Mouse (Mus musculus) Patski (cell line): Measurements from ENCODE around the gene Gm17455. TPM values are rescaled to one million over a fixed set of nuclear protein-coding genes. Genes with fewer than 3 reads are reported as not detected.

Source experiments
- ATAC-seq: fragments of 100-300 bp; one replicate; pipeline ENCODE4 v1.8.0; 2021
- CTCF ChIA-PET: fragments of 350-600 bp; sonication (Branson Sonifier 250); formaldehyde crosslinking; loops from one replicate; lab custom pipeline; 2022; ENCODE audit warnings: inconsistent platforms; lab: Charles Lee
- POLR2A ChIA-PET: fragments of 350-600 bp; sonication (Branson Sonifier 250); formaldehyde crosslinking; loops from one replicate; lab custom pipeline; 2022; ENCODE audit warnings: antibody characterized with exemption, inconsistent platforms; lab: Charles Lee
- DNase-seq: peaks from one replicate; pipeline ENCODE4 v3.0.0-alpha.2; 2011; ENCODE audit warnings: low read depth, low spot score
- H3K27me3 ChIP-seq: fragments of 371-371 bp; one replicate; pipeline ENCODE4 v1.5.1; 2021
- CTCF ChIP-seq: fragments of 100-300 bp; IDR thresholded peaks from one replicate; pipeline ENCODE4 v1.5.1; 2021
- in situ Hi-C: fragments of 300-500 bp; cut with MboI; formaldehyde crosslinking; loops from 3 replicates; pipeline ENCODE4 v1.11.1; 2018; ENCODE audit warnings: low pct_unique_long_range_greater_than_20kb, mixed read lengths
- polyA plus RNA-seq: library from polyadenylated mRNA; unstranded; gene quantifications from one replicate; pipeline ENCODE4 v1.2.3, GENCODE M21; 2021

Gene Gm17455
- polyA plus RNA-seq, 1 experiment from 2014 or later = not detected

GRCm38 (mm10) chr10:60357901-60358300, 41.6 kb upstream of the Gm17455 start:
- TF ChIP-seq CTCF = no peak
- DNase-seq (no peak), ATAC-seq (no peak)
- no peaks in the 10 kb centered on the region for H3K27me3 ChIP-seq
- ChIA-PET POLR2A (interaction anchor here (1.1 kb wide), 1 partner anchor 17 kb away, joined by 3 read pairs; no protein-coding TSS in a partner anchor), CTCF (no interaction called here)
- in situ Hi-C loops = loop anchor here (5.0 kb wide), 1 partner anchor 34 kb away; no protein-coding TSS in a partner anchor

- ChIA-PET CTCF (no interaction called here), POLR2A (no interaction called here)
- ATAC-seq (no peak), DNase-seq (no peak)
- TF ChIP-seq CTCF = no peak
- in situ Hi-C loops = loop anchor here (5.0 kb wide), 1 partner anchor 34 kb away; no protein-coding TSS in a partner anchor
- H3K27me3 ChIP-seq = no peaks in the 10 kb centered on the region
These were observed 40.8 kb upstream of the Gm17455 start for GRCm38 (mm10) chr10:60358776-60359175.

GRCm38 (mm10) chr10:60361615-60362309, 37.8 kb upstream of the Gm17455 start:
- ChIA-PET POLR2A (no interaction called here), CTCF (no interaction called here)
- TF ChIP-seq CTCF = no peak
- in situ Hi-C loops = no loop called here
- ATAC-seq = no peak
- no peak for DNase-seq
- no peaks in the 10 kb centered on the region for H3K27me3 ChIP-seq

GRCm38 (mm10) chr10:60362310-60362628, 37.3 kb upstream of the Gm17455 start:
- in situ Hi-C loops = no loop called here
- CTCF ChIA-PET = no interaction called here

GRCm38 (mm10) chr10:60363426-60363825, 36.1 kb upstream of the Gm17455 start:
- ChIA-PET CTCF (no interaction called here), POLR2A (interaction anchor here (0.9 kb wide), 1 partner anchor 16 kb away, joined by 3 read pairs; no protein-coding TSS in a partner anchor)
- in situ Hi-C loops = no loop called here
- TF ChIP-seq CTCF = no peak
- ATAC-seq = no peak
- no peak for DNase-seq
- H3K27me3 ChIP-seq = no peaks in the 10 kb centered on the region

More at GRCm38 (mm10) chr10:60362310-60362628, 37.3 kb upstream of the Gm17455 start:
- DNase-seq = no peak
- no peak for ATAC-seq
- no peak for TF ChIP-seq CTCF
- POLR2A ChIA-PET = no interaction called here
- H3K27me3 ChIP-seq = no peaks in the 10 kb centered on the region

- no peaks in the 10 kb centered on the region for H3K27me3 ChIP-seq
- in situ Hi-C loops = no loop called here
- ATAC-seq (no peak), DNase-seq (no peak)
- CTCF ChIA-PET = no interaction called here
- TF ChIP-seq CTCF = no peak
- POLR2A ChIA-PET = no interaction called here
These were observed 32.4 kb upstream of the Gm17455 start for GRCm38 (mm10) chr10:60367145-60367544.

- no peak for TF ChIP-seq CTCF
- CTCF ChIA-PET = interaction anchor here (0.9 kb wide), 1 partner anchor 12 kb away, joined by 3 read pairs; no protein-coding TSS in a partner anchor
- POLR2A ChIA-PET = no interaction called here
- ATAC-seq (no peak), DNase-seq (no peak)
- H3K27me3 ChIP-seq = no peaks in the 10 kb centered on the region
- in situ Hi-C loops = no loop called here
These were observed 31.6 kb upstream of the Gm17455 start for GRCm38 (mm10) chr10:60367904-60368303.

GRCm38 (mm10) chr10:60369405-60369804, 30.1 kb upstream of the Gm17455 start:
- DNase-seq (no peak), ATAC-seq (no peak)
- in situ Hi-C loops = no loop called here
- TF ChIP-seq CTCF = no peak
- CTCF ChIA-PET = no interaction called here
- POLR2A ChIA-PET = interaction anchor here (0.5 to 0.6 kb wide), 2 partner anchors 11 to 723 kb away, joined by 3 to 4 read pairs; no protein-coding TSS in a partner anchor
- no peaks in the 10 kb centered on the region for H3K27me3 ChIP-seq

GRCm38 (mm10) chr10:60370098-60370497, 29.4 kb upstream of the Gm17455 start:
- ATAC-seq (no peak), DNase-seq (no peak)
- in situ Hi-C loops = no loop called here
- no peak for TF ChIP-seq CTCF
- H3K27me3 ChIP-seq = no peaks in the 10 kb centered on the region
- CTCF ChIA-PET = no interaction called here
- POLR2A ChIA-PET = interaction anchor here (0.5 to 0.6 kb wide), 2 partner anchors 10 to 723 kb away, joined by 3 to 4 read pairs; no protein-coding TSS in a partner anchor

GRCm38 (mm10) chr10:60370601-60371061, 28.9 kb upstream of the Gm17455 start:
- in situ Hi-C loops = no loop called here
- no peak for TF ChIP-seq CTCF
- CTCF ChIA-PET = interaction anchor here (0.9 to 1.4 kb wide), 2 partner anchors 9 to 14 kb away, joined by 3 to 4 read pairs; no protein-coding TSS in a partner anchor
- ATAC-seq = no peak
- no peak for DNase-seq
- H3K27me3 ChIP-seq = no peaks in the 10 kb centered on the region
- POLR2A ChIA-PET = no interaction called here
